Mouse (Mus musculus) ES-CJ7 (cell line): Measurements from ENCODE around the gene Capsl.

Source experiments
- DNase-seq: peaks from one replicate; pipeline ENCODE4 v3.0.0; 2011; ENCODE audit warnings: low read depth, low spot score

Gene Capsl

GRCm38 (mm10) chr15:9435534-9436180 lies at the start of gene Capsl:
Gene Capsl (plus strand): TSS chr15:9436028.
- peak; percentile 99 for DNase-seq

DNA sequence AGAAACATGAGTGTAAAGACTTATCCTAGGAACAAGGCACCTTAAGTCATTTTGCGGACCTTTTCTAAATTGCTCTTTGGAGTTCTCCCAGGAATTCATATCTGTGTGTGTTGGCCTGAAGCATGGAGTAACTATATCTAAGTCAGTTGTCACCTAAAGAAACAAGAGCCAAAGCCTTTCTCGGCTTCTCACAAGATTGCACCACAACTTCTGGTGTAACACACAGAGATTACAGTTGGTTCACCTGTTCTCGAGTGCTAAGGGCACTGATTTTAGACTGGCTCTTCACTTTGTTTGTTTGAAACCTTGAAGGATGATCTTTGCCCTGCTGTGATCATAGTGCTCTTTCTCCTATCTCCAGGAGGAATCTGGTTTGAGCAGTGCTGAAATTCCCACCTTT lies 26.4 kb upstream of the Capsl start:
- no peak for DNase-seq

DNA sequence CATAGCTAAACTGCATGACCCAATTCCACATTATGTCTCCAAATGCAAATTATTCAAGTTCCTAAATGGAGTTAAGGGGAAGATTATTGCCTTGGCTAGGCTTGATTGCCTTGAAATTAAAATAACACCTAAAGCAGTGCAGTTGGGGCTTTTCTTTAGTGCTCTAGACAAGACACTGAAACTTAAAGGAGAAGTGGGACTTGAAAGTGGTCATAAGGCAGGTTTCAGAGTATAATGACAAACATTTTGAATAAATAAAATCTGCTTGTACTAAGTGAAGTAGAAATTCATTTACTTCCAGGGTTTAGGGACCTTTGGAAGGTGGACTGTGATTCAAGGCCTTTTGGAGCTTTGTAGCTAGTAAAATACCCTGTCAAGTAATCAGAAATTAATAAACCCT lies 14.7 kb upstream of the Capsl start:
- DNase-seq: no peak

DNA sequence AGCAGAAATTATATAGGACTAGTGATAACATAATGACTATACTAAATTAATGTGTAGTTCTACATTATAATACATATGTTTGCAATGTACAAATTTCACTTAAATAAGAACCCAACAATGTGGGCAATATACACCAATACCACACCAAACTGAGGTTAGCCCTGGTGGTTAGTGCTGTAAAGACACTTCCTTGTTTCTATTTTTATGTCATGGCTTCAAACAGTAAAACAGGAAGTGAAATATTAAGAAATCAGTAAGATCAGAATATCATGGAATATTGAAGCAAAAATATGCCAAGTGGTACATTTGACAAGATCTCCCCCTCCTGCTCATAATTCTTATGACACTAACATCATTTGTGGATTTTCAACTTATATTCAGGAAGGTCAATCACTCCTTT lies 8.0 kb upstream of the Capsl start:
- DNase-seq: no peak

DNA sequence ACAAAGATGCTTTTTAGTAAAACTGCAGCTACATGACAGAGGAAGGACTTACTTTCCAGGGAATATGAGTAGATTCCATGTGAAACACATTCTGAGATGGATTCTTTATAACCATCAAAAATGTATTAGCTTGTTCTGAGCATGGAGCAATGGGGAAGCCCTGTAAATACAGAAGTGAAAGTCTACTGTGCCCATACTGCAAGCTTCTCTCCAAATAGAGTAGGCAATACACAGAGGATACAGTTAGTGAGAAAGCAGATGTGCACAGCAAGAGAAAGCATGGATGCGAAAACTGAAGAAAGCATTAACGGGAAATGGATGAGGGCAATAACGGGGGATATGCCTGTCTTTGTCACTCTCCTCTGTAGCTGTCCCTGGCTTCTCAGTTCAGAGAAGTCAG lies 6.0 kb upstream of the Capsl start:
- no peak for DNase-seq

DNA sequence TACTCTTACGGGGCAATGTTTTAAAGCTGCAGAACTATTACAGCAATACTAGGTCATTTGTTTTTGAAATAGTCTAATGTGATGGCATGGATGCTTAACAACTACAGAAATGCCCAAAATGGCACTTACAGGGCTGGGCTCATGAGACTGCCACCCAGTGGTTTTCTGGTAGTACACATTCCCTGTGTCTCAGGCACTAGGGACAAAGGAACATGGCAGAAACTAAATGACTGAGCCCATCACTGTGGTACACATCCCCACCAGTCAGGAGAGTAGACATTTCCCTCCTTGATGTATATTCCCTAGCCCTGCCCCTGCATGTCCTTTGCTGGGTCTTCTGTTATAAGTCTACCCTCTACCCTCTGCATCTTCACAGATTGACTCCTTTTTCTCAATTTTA lies 16.2 kb downstream of the Capsl start:
- DNase-seq: peak; percentile 84

- peak; percentile 95 for DNase-seq
These were observed 17.0 kb downstream of the Capsl start for GRCm38 (mm10) chr15:9452842-9453241.

DNA sequence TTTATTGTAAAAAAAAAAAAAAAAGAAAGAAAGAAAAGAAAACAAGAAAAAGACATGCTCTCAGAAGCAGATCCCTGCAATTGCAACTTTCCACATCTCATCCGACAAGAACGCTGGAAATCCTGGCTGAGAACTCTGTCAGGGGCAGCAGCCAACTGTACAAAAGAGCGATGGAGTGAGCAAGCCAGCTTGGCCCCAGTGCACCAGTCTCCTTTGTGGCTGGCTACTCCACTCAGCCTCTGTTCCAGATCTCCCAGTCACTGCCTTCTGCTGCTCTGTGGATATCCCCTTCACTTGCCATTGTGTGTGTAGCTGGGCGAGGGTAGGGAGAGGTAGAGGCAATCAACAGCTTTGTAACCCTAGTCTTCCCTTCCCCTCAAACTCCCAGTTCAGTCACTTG lies 18.4 kb downstream of the Capsl start:
- peak; percentile 21 for DNase-seq

- DNase-seq: peak; percentile 90
These were observed 19.4 kb downstream of the Capsl start for GRCm38 (mm10) chr15:9455241-9455640.

DNA sequence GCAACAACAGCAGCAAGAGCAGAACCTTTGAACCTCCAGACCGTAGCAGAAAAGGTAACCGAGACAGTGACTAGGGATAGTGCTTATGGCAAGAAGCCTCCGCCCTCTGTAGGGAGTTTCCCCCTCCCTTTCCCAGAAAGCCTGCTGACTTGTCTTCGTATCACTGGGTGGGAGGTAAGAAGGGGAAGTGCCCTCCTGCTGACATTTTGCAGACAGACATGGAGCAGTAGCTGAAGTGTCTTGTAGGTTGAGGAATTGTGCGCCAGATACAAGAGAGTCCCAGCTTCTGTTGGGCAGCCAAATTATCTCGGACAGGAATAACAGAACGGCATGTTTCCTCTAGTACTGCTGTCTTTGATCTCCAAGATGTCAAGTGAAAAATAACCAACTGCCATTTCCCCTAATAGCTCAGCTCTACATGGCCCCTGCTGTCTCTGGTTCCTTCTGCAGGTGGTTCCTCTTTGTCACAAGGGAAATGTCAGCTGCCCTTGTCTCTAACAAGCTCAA lies 27.7 kb downstream of the Capsl start:
- peak; percentile 56 for DNase-seq

GRCm38 (mm10) chr15:9464039-9464438 lies 28.2 kb downstream of the Capsl start:
- DNase-seq: no peak

- DNase-seq: no peak
These were observed 35.3 kb downstream of the Capsl start for GRCm38 (mm10) chr15:9471053-9471685.

GRCm38 (mm10) chr15:9472167-9472566 lies 36.3 kb downstream of the Capsl start:
- no peak for DNase-seq

DNA sequence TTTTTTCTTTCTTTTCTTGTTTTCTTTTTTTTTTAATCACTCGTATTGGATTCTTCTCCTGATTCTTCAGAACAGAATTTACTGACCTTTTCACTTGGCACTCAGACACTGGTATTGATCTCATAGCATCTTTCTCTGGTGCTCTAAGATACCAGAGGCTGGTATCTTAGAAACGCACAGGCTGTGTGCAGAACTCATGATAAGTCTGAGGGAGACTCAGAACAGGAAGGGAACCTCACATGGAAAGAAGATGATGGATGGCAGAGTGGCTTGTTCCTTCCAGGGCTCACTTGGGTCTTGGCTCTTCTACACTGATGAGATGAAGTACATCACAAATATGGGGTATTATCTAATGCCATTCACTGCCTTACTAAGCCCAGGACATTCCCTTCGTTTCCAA lies 36.8 kb downstream of the Capsl start:
- no peak for DNase-seq

DNA sequence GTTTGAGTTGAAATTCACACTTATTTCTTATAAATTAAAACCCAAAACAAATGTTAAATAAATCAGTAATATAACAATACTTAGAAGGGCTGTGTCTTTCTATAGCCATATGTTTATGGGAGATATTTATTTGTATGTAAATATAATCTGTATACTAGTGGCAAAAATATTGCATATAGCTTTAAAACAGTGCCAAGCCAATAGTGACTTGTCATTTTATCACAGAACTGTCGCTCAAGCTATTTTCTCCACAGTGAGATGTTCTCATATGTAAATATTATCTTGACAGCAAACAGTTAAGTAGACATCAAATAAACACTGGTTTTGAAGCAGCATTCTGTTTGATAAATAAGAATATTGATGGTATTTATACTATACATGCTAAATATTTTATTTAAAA lies 37.4 kb downstream of the Capsl start:
- no peak for DNase-seq

- no peak for DNase-seq
These were observed 53.7 kb downstream of the Capsl start for GRCm38 (mm10) chr15:9489417-9490118.

DNA sequence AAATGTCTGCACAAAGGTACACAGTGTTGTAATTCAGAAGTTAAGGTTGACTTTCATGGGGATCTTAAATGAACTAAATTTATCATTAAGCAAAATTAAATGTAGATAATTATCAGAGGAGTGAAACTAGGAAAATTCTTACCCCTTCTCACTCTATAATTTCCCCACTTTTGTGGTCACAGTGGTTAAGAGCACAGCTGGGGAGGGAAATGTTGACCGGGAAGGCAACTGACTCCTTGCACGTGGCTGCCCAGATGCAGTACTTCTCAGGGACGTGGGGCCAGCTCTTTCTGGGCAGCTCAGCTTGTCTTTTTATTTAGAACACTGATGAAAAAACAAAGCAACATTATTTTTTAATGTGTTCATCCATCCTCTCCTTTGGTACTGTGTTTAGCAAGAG lies 56.2 kb downstream of the Capsl start:
- DNase-seq: no peak
